Mouse (Mus musculus) kidney, adult 2 months (tissue): ENCODE data around the gene Chid1.

Experiments used
- CTCF ChIP-seq: fragments of 200-500 bp; conservative IDR thresholded peaks from 2 replicates; pipeline ENCODE4 v1.5.1; 2011; ENCODE audit warnings: low read depth, mild to moderate bottlenecking, control low read depth, low read length, moderate library complexity, mixed read lengths; ENCODE audit not compliant: insufficient read depth, insufficient read length
- POLR2A ChIP-seq: fragments of 200-500 bp; IDR thresholded peaks from one replicate; pipeline ENCODE4 v1.6.1; 2011; ENCODE audit warnings: low read depth, low read length, control low read depth

DNA sequence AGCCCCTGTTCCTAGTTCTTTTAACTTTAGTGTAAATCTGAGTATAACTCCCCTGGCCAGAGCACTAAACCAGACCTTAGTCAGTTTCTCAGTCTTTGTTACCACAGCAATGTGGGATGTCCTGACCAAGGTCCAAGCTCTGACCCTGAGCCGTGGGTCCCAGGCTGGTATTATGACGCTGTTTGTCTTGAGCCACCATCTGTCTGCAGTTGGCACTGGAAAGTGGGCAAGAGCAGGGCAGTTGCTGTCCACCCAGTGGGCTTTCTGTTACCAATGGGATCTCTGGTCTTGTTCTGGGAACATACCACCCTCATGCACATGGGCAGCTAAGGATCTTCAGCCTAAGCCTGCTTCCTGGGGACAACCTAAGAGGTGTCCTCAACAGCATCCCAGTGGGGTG lies 2.9 kb upstream of the Chid1 start:
- TF ChIP-seq POLR2A (no peak), CTCF (no peak)
